Mouse (Mus musculus) spleen, adult 2 months (tissue): ENCODE data around the gene Gps1. TPM values are rescaled to one million over a fixed set of nuclear protein-coding genes. Genes with fewer than 3 reads are reported as not detected.
"Not testable (repeated sequence)": the region's sequence is repeated elsewhere in the genome, so short reads cannot be mapped to it uniquely, and the experiment has no call there.

Source experiments
- DNase-seq, 2 experiments: peaks; one replicate each; pipeline versions ENCODE4 v3.0.0 to v3.0.0-alpha.2; 2012 to 2021; ENCODE audit warnings: low spot score in 2 of 2, low read depth in 1 of 2
- H3K27ac ChIP-seq: fragments of 200-500 bp; 2 replicates; pipeline ENCODE4 v1.5.1; 2012; ENCODE audit warnings: low read length, inconsistent platforms; ENCODE audit not compliant: insufficient read depth
- H3K27me3 ChIP-seq: fragments of 200-500 bp; 2 replicates; pipeline ENCODE4 v1.6.1; 2012; ENCODE audit warnings: mild to moderate bottlenecking, moderate library complexity, low read length, inconsistent platforms; ENCODE audit not compliant: control insufficient read depth, insufficient read depth
- H3K36me3 ChIP-seq: fragments of 200-500 bp; 2 replicates; pipeline ENCODE4 v1.6.1; 2012; ENCODE audit warnings: mild to moderate bottlenecking, low read length, inconsistent platforms; ENCODE audit not compliant: control insufficient read depth, insufficient read depth
- H3K4me1 ChIP-seq: fragments of 200-500 bp; 2 replicates; pipeline ENCODE4 v1.6.1; 2011; ENCODE audit warnings: inconsistent platforms; ENCODE audit not compliant: control insufficient read depth, insufficient read depth, insufficient read length
- H3K4me3 ChIP-seq: fragments of 200-500 bp; 2 replicates; pipeline ENCODE4 v1.5.1; 2011; ENCODE audit warnings: mild to moderate bottlenecking, inconsistent platforms; ENCODE audit not compliant: insufficient read depth, insufficient read length; ENCODE audit errors: extremely low read depth
- CTCF ChIP-seq: fragments of 200-500 bp; IDR thresholded peaks from 2 replicates; pipeline ENCODE4 v1.5.1; 2011; ENCODE audit warnings: mild to moderate bottlenecking, inconsistent platforms; ENCODE audit not compliant: insufficient read depth, insufficient read length, insufficient replicate concordance; ENCODE audit errors: extremely low read depth
- POLR2A ChIP-seq: fragments of 200-500 bp; IDR thresholded peaks from 2 replicates; pipeline ENCODE4 v1.6.1; 2011; ENCODE audit warnings: low read depth, low read length, inconsistent platforms
- WGBS: fragments of 180-500 bp; shearing (Covaris S2); methylation state at CpG from one replicate; pipeline ENCODE4 v1.1.7; 2018; 5-methylcytosine and 5-hydroxymethylcytosine counted together
- polyA plus RNA-seq: library from polyadenylated mRNA; depleted of rRNA; stranded (reverse); fragments of >200 nt; gene quantifications from 2 replicates; pipeline ENCODE4 v1.2.3, GENCODE M21; 2012

Gps1 gene
- polyA plus RNA-seq, 1 experiment = 84.9 TPM

GRCm38 (mm10) chr11:120760236-120760635 is 23.8 kb upstream of the Gps1 start:
- no peak overlapping the region for H3K4me3 ChIP-seq
- H3K4me1 ChIP-seq = no peaks in the 10 kb centered on the region
- H3K27ac ChIP-seq = no peak overlapping the region
- no peaks in the 10 kb centered on the region for H3K27me3 ChIP-seq
- WGBS = 82% methylated on average over 9 of the region's 9 CpGs
- no peak for DNase-seq
- no peak for TF ChIP-seq CTCF
- no peak for TF ChIP-seq POLR2A
- no peaks in the 10 kb centered on the region for H3K36me3 ChIP-seq

GRCm38 (mm10) chr11:120761811-120762671 is 22.0 kb upstream of the Gps1 start:
- H3K27me3 ChIP-seq = no peaks in the 10 kb centered on the region
- H3K4me3 ChIP-seq = no peak overlapping the region
- no peaks in the 10 kb centered on the region for H3K4me1 ChIP-seq
- DNase-seq = no peak
- no peak for TF ChIP-seq CTCF
- no peak for TF ChIP-seq POLR2A
- H3K27ac ChIP-seq = no peak overlapping the region
- 79% methylated on average over 14 of the region's 14 CpGs for WGBS
- H3K36me3 ChIP-seq = no peaks in the 10 kb centered on the region

DNA sequence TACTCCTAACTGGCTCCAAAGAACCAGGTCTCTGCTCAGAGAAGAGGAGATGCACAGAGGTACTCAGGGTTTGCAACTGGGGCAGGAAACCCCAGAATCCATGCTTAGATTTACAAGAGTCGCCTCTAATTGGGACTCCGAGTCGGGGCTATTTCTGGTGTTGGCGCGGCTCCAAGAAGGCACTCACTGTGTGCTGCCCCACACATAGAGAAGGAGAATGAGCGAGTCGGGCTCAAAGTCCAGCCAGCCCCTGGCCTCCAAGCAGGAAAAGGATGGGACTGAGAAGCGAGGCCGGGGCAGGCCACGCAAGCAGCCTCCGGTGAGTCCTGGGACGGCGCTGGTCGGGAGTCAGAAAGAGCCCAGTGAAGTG is 21.4 kb upstream of the Gps1 start, which contains the start of gene Hmga1b:
Gene Hmga1b, plus strand, starts transcription at position 123 of the 370 bp plus-strand sequence.
- H3K27ac ChIP-seq, H3K4me1 ChIP-seq, H3K27me3 ChIP-seq, H3K36me3 ChIP-seq, H3K4me3 ChIP-seq, DNase-seq: not testable (repeated sequence)
- WGBS = 30% methylated on average over 14 of the region's 14 CpGs

- not testable (repeated sequence) for H3K4me3 ChIP-seq, H3K27me3 ChIP-seq, H3K4me1 ChIP-seq, DNase-seq, H3K27ac ChIP-seq, H3K36me3 ChIP-seq
- WGBS = 13% methylated on average over 6 of the region's 23 CpGs
Observed at GRCm38 (mm10) chr11:120763121-120763999, 20.7 kb upstream of the Gps1 start.

DNA sequence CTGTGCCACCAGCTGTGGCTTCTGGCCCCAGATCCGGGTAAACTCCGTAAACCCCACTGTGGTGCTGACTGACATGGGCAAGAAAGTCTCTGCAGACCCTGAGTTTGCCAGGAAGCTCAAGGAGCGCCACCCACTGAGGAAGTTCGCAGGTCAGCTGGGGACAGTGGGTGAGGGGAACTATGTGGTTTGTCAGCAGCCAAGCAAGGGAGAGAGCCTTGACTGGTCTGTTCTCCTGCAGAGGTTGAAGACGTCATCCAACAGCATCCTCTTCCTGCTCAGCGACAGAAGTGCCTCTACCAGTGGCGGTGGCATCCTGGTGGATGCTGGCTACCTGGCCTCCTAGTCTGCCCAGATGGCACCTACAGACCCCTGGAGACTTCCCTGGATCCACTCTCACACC is 17.0 kb upstream of the Gps1 start:
- not testable (repeated sequence) for H3K36me3 ChIP-seq, DNase-seq, H3K4me1 ChIP-seq, H3K27ac ChIP-seq, H3K4me3 ChIP-seq, H3K27me3 ChIP-seq
- WGBS = 5% methylated on average over 4 of the region's 7 CpGs

- no peak overlapping the region for H3K4me3 ChIP-seq
- no peaks in the 10 kb centered on the region for H3K36me3 ChIP-seq
- no peak for DNase-seq
- no peaks in the 10 kb centered on the region for H3K27me3 ChIP-seq
- 77% methylated on average over 1 of the region's 1 CpGs for WGBS
- TF ChIP-seq CTCF = no peak
- TF ChIP-seq POLR2A = no peak
- no peak overlapping the region for H3K27ac ChIP-seq
- H3K4me1 ChIP-seq = 0 out of 2 replicates have a peak, but pooled peaks cover 3% of the 10 kb centered on the region
Observed at GRCm38 (mm10) chr11:120768206-120768605, 15.9 kb upstream of the Gps1 start.

DNA sequence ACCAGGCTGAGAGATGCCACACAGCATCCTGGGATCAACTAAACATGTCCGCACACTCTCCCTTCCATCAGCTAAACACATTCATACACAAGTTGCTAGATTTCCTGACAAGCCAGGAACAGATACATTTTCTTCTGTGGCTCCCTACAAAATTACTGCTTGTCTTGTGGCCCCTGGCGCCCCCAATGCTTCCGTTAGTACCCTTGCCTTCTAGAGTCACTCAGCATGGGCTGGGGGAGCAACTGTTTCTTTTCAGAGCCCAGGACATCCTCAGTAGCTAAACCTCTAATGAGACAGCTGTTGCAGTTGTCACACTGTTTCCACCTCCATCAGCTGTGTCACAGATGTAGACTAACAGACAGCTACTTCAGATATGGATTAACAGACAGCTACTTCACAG is 11.3 kb upstream of the Gps1 start:
- Histone ChIP-seq H3K4me1 (no peaks in the 10 kb centered on the region), H3K4me3 (no peak overlapping the region), H3K27me3 (no peaks in the 10 kb centered on the region), H3K36me3 (no peaks in the 10 kb centered on the region), H3K27ac (no peak overlapping the region)
- TF ChIP-seq POLR2A = no peak
- TF ChIP-seq CTCF = no peak
- WGBS = 86% methylated on average over 3 of the region's 3 CpGs
- no peak for DNase-seq
